Mouse (Mus musculus): ENCODE results near the gene Ank3.
"Not testable (repeated sequence)": the region's sequence is repeated elsewhere in the genome, so short reads cannot be mapped to it uniquely, and the experiment has no call there.

Gene Ank3

GRCm38 (mm10) chr10:69892162-69892561 lies 493.6 kb downstream of the Ank3 start:
- DNase-seq (ENCODE audit: low read depth, low spot score) = no peak

- no peak for DNase-seq (ENCODE audit: low read depth, low spot score)
Measured at GRCm38 (mm10) chr10:69895606-69896005, 497.0 kb downstream of the Ank3 start.

- no peak for DNase-seq (ENCODE audit: low read depth, low spot score)
Measured at GRCm38 (mm10) chr10:69897927-69898326, 499.4 kb downstream of the Ank3 start.

DNA sequence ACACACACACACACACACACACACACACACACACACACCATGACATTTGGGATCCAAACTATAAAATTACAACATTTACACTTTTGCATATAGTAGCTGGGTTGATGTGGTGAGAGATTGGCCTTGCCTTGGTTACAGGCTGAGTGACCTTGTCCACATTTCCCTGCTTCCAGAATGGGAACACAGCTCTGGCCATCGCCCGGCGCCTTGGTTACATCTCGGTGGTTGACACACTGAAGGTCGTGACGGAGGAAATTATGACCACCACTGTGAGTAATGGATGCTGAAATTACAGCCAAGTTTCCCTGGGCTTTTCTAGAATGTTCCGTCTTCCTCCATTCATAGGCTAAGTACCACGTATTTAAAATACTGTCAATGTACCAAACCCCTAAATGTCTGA lies 500.2 kb downstream of the Ank3 start:
- no peak for DNase-seq (ENCODE audit: low read depth, low spot score)

- DNase-seq (ENCODE audit: low read depth, low spot score) = no peak
Measured at GRCm38 (mm10) chr10:69899788-69900187, 501.2 kb downstream of the Ank3 start.

DNA sequence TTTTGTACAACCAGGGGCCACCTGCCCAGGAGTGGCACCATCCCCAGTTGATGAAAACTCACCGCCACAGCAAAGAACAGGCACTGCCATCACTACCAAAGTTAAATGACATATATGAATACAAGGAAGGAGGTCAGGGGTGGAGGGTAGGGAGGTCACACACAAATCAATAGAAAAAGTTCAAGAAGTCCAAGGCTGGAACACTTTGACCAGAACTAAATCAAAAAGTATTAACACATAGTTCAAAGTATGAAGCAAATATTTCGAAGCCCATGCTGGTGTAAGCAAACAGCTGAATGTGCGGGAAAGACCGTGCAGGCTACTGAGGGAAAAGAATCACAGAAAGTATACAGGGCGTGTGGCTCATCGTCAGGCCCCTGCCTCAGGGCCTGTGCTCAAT lies 503.5 kb downstream of the Ank3 start:
- DNase-seq (ENCODE audit: low read depth, low spot score) = no peak

GRCm38 (mm10) chr10:69904321-69904720 lies 505.7 kb downstream of the Ank3 start:
- no peak for DNase-seq (ENCODE audit: low read depth, low spot score)

GRCm38 (mm10) chr10:69907795-69908764 lies 509.5 kb downstream of the Ank3 start:
- DNase-seq (ENCODE audit: low read depth, low spot score) = no peak

DNA sequence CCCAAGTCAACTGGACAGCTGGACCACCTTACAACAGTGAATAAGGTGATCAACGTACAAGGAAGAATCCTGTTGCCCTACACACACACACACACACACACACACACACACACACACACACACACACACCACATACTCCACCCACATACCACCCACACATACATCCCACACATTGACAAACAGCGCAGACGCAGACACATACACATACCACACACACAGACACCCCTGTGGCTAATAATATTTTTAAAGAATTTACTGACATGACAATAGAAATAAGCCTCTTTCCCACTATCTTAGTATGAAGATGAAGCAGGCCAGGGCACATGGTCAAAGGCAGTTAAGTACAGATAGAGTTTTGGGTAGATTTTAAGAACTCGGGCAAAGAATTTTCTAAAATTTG lies 511.3 kb downstream of the Ank3 start:
- no peak for DNase-seq (ENCODE audit: low read depth, low spot score)

DNA sequence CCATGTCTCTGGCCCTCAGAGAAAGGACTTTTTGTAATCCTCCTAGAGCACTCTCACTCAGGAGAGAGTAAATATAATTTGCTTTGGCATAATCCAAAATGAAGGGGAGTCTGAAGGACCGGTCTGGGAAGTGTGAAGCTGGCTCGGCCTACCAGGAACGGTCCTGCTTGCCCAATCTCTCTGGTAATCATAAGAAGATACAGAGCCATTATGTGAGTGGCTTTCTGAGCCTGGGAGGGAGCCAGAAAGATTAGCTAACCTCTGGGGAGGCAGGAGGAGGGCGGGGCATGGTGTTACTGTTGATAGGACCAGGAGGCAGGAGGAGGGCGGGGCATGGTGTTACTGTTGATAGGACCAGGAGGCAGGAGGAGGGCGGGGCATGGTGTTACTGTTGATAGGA lies 511.7 kb downstream of the Ank3 start:
- not testable (repeated sequence) for DNase-seq (ENCODE audit: low read depth, low spot score)

GRCm38 (mm10) chr10:69910726-69911125 lies 512.2 kb downstream of the Ank3 start:
- DNase-seq (ENCODE audit: low read depth, low spot score) = not testable (repeated sequence)

DNA sequence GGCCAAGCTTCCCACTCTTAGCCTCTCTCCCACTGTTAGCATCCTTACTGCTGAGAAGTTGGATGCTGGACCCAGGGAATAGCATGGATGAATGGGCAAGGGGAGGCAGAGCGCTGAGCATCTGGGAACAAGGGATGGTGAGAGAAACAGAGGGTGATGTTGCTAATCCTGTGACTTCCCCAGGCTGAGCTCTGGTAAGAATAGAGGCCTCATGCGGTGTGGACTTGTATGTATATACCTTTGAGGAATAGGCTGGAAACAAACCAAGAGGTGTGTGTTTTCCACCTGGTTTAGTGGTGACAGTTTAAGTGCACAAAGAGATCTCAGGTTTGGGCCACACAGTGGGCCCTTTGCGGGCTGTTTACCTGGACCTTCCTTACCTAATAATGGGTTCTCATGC lies 517.0 kb downstream of the Ank3 start:
- DNase-seq (ENCODE audit: low read depth, low spot score) = no peak

DNA sequence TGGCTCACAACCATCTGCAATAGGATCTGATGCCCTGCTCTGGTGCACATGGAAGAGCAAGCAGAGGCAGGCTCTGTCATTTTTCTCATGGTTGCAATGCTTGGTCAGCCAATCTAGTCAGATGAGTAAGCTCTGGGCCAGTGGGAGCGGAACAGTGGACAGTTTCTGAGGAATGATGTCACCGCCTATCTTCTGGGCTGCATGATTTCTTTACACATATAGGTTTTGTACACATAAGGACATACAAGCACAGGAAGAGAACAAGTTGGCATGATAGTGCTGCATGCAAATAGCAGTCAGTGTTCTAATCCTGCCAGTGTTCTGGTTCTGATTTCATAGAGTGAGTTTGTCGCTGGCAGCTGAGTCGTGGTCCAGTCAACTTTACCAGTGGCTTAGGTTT lies 517.6 kb downstream of the Ank3 start:
- DNase-seq (ENCODE audit: low read depth, low spot score) = no peak

DNA sequence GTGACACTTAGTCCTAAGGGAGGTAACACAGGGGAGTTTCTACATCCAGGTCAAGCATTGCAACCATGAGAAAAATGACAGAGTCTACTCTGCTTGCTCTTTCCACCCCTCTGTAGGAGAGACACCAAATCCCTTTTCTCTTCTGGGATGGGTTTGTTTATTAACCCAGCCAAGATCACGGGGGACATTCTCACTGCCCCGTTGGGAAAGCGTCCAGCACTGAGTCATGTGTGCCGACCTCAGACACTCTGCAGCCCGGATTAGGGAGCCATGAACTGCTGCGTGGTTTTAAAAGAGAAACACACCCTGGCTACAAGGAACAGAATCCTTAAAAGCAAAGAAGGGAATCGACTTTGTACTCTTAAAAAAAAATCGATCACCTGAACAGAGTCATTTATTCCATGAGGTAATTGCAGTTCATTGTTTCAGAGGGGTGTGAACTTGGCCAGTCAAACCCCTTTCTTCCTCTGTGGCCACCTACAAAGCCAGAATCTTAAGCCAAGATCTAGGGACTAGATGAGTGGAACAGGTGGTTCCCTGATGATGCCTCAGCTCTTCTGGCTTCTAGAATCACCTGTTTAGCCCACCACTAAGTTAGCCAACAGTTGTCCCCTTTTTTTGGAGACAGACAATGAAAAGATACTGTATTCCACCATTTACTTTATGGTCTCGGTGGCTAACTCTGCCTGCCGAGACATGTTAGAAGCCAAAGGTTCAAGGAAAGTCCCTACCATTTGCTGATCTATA lies 518.3 kb downstream of the Ank3 start:
- no peak for DNase-seq (ENCODE audit: low read depth, low spot score)

DNA sequence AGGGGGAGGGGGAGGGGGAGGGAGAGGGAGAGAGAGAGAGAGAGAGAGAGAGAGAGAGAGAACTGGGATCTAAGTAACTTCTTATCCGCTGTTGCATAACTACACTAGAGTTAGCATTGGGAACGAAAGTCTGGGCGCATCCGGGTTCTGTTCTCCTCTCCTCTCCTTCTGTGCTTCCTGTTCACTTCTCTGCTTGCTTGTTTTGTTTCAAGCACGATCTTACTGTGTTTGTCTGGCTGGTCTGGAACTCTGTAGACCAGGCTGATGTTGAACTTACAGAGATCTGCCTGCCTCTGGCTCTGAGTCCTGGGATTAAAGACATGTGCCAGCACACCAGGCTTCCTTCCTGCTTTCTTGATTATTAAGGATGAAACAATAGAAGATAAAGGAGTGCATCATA lies 519.1 kb downstream of the Ank3 start:
- no peak for DNase-seq (ENCODE audit: low read depth, low spot score)

- no peak for DNase-seq (ENCODE audit: low read depth, low spot score)
Measured at GRCm38 (mm10) chr10:69918461-69919151, 520.0 kb downstream of the Ank3 start.

- DNase-seq (ENCODE audit: low read depth, low spot score) = no peak
Measured at GRCm38 (mm10) chr10:69919152-69919492, 520.5 kb downstream of the Ank3 start.

- no peak for DNase-seq (ENCODE audit: low read depth, low spot score)
Measured at GRCm38 (mm10) chr10:69919746-69920145, 521.2 kb downstream of the Ank3 start.

- DNase-seq (ENCODE audit: low read depth, low spot score) = no peak
Measured at GRCm38 (mm10) chr10:69922076-69922475, 523.5 kb downstream of the Ank3 start.

DNA sequence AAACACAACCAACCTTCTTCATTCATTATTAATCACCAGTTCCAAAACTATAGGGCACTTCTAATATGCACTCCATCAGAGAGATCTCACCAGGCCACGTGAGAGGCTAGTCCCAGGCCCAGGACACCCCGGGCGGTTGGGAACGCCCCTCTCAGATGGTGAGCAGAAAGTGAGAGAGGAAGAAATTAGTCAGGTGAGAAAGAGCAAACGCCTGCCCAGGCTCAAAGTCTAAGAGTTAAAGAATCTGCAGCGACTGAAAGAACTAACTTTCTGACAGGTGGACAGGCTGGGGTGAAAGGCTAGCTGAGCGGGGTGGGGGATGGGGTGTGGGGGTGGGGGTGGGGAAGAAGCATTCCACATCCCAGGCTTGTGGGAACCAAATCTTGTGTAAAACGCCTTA lies 525.2 kb downstream of the Ank3 start:
- no peak for DNase-seq (ENCODE audit: low read depth, low spot score)

DNA sequence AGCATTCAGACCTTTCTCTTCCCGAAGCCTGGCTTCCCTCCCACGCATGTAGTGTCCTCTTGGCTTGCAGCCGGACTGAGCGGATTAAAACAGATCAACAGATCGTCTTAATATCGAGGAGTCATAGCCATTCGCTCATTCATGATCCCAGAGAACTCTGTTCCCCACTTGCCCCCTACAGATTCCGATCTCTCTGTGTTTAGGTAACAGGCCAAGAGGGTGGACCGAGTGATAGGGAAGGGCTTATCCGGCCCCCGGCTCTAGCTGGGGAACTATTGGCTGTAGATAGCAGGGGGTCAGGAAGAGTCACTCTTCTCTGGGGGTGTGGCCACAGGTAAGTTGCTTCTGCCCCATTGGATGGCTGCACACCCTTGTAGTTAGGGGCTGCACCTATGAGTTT lies 525.7 kb downstream of the Ank3 start:
- DNase-seq (ENCODE audit: low read depth, low spot score) = no peak

DNA sequence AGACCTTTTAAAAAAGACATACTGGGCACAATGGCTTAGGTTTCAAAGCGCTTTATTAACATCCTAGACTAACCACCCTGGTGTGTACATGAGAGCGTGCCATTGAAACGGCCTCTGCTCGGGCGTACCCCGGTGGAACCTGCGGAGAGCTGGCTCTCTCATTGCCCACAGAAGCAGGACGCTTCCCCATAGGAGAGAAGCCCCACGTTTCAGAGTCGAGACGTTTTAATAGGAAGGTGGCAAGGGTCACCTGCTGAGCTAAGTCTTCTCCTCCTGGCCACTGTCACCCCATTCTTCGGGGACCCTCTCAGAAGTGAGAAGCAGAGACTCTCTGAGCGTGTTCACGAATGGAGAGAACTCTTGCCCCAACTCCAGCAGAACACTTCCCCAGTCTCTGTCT lies 526.3 kb downstream of the Ank3 start:
- DNase-seq (ENCODE audit: low read depth, low spot score) = no peak

Data from forelimb bud, embryonic 11.5 days (tissue).